Mouse (Mus musculus) kidney, adult 18-20 months (tissue): ENCODE results near the gene Prkar1a.
"Not testable (repeated sequence)": the region's sequence is repeated elsewhere in the genome, so short reads cannot be mapped to it uniquely, and the experiment has no call there.

Experiments used
- DNase-seq: peaks from one replicate; pipeline ENCODE4 v3.0.0; 2021

The Prkar1a gene

DNA sequence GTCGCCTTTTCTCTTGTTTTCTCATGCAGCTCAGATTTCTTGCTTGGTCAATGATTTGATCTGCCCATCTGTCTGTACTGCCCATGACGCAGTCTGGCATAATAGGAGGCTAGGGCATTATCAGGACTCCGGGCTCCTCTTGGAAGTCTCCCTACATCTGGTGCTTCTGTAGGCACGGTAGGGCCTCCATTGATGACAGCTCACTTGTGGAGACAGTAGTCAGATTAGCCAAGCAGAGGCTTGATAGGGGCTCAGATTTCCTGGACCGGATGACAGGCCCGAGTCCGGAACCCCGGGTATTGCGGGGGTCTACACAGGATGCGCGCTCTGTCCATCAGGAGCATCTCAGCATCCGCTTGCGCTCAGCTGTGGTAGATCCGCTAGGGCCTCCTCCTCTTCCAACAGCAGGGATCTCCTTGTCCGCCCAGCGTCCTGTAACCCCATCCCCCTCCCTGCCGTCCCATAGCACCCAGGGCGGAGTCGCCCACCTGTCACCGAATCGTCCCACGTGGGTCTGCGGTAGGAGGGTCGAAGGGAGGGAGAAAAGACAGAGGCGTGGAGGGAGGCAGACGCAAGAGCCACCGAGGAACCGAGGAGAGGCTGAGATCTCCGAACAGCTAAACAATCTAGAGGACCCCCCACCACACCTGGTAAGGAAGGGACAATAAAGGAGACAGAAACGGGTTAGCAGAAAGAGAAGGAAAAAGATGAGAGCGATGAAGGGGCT, 933 bp downstream of the Prkar1a start:
- DNase-seq: peak; percentile 66

DNA sequence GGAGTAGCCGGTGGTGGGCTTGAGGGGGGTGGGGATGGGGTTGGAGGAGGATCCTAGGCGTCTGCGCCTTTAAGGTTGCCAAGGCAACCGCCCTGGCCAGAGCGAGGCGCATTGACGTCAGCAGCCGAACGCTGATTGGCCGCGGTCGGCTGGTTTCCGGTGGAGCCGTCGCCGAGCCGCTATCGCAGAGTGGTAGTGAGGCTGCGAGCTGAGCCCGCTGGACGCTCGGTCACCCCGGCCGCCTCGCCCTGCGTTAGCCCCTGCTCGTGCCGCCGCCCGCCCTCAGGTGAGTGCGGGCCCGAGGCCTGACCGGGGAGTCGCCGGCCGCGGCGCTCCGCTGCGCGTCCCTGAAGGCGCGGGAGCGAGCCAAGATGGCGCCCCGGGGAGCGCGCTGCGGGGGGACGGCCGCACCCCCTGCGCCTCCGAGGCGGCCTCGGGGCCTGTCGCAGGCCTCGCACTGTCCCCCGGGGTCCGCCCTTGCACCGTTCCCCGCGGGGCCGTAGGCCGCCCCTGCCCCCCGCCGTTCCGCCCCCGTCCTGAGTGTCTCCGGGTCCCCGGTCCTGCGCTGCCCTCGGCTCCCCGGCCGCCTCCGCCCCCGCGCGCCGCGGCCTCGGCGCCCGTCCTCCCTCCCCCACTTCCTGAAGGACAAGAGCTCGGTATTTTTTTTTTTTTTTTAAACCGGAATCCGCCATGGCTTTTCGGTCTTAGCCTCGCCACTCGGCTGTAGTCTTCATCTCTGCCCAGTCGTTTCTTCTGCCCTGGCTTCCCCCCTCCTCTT, 1.8 kb downstream of the Prkar1a start:
- peak; percentile 94 for DNase-seq

DNA sequence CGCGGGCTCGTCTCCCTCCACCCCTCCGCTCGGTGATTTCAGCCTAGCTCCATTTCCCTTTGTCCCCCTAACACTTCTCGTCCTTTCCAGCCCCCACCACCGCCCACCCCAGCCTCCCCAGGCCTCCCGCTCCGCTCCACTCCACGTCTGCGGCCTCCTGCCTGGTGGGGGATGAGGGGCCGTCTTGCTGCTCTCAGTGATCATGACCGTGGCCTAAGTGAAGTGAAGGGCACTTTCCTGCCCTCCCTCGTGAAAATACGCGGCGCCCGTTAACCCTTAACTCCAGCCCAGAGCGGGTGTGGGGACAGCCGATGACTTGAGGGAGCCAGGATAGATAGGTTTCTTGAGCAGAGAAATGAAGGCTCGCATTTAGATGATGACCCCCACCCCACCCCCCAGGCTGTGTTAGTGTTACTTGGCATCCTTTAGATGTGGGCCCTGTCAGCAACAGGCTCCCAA, 2.4 kb downstream of the Prkar1a start:
- peak; percentile 60 for DNase-seq

DNA sequence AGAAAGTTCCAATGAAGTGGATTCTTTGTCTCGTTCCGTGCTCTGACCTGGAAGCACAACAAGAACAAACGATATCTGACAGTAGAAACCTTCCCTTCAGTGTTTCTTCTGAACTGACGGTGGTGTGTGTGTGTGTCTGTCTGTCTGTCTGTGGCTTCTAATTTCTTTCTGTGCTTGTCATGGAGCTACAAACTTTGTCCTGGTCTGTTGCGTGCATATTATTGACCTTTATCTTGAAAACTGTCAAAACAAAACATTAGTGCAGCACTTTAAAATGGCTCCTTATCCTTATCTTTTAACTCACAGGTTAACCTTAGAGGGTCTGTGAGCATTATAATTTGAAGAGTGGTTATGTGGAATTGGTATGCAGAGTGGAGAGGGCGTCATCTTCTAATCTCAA, 3.3 kb downstream of the Prkar1a start:
- no peak for DNase-seq

DNA sequence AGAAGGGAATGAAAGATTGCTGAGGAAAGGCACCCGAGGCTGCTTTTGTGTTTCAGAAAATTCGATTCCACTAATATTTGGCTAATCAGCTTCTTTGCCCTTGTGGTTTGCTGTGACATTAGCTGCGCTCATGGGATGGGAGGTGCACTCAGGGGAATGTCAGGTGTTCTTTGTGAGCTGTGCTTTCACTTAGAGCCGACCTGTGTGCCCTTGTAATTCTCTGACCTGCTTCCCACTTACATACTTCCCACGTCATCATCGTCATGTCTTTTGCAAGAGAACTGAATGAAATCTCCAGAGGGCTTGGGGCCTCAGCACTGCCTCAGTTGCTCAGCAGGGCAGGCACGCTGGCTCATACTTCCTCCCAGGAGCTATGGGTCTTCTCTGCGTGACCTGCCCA, 4.0 kb downstream of the Prkar1a start:
- no peak for DNase-seq

DNA sequence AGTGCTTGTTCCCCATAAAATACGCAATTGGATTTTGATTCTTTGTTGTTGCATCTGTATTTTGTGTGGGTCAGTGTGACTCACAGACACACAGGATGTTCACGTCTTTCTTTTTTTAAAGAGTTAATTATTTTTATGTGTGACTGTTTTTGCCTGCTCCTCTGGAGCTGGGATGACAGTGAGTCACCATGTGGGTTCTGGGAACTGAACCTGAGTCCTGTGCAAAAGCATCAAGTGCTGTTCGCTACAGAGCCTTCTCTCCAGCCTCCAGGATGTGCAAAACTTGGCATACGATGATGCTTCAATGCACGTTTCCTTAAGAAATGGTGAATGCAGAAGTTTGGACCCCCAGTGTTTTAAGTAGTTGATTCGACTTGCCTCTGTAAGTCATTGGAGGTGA, 5.4 kb downstream of the Prkar1a start:
- no peak for DNase-seq

DNA sequence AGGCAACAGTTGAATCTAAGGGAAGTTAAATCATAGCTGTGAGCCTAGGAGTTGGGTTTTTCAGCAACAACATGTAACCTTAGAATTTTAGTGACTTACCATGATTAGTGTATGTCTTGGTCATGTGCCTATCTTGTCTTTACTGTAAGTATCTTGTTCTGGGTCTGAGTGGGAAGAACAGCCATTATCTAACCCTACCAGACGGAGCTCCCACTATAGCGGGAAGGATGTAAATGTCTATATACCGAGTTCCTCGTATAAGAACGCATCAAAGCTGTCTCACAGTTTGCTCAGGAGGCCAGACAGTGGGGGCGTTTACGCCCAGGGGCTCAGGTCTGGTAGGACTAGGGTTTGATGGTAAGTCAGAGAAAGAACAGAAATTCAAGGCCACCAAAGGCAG, 7.0 kb downstream of the Prkar1a start:
- no peak for DNase-seq

DNA sequence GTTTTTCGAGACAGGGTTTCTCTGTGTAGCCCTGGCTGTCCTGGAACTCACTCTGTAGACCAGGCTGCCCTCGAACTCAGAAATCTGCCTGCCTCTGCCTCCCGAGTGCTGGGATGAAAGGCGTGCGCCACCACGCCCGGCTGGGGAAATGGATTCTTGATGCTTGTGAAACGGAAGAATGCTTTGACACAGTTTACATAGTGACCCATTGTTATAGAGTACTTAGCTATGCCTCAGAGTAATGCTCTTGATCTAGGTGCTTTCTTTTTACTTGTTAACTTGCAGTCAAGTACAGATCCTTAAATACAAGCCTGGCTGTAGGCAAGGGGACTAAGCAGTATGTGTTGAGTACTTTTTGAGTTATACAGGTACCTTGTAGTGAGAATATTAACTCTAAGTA, 11.3 kb downstream of the Prkar1a start:
- DNase-seq: not testable (repeated sequence)

DNA sequence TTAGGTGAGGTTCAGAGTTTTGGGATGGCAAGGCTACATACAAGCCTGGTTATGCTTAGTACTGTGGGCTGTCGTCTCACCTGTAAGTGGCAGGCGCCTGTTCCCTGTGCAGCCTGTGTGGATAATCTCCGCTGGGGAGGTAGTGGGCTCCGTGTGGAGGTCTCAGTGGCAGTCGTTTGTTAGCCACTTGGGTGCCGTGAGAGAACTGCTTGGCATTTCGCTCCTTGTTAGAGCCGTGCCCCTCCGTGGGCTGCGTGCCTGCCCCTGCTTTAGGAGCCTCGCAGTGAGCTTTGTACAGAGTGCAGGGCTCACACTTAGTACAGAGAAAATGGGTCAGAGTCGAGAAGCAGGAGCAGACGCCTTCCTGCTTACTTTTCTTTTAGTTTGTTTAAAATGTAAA, 15.1 kb downstream of the Prkar1a start:
- DNase-seq: no peak

DNA sequence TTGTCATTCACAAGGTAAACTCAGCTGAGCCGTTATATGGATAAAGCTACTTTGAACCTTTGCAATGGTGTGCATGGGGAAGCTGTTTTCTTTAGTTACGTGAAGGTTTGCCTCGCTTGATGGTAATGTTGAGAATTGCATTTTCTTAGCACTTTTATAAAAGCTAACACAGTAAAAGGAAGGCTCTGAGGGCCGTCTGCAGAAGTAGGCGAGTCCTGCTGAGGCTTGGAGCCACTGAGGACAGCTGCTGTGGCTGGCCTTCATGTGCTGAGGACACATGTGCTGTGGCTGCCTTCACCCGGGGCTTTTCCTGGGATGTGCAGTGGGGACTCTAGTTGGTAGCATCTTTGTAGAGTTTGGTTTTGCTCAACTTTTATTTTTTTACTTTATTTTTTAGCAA, 16.2 kb downstream of the Prkar1a start:
- no peak for DNase-seq

DNA sequence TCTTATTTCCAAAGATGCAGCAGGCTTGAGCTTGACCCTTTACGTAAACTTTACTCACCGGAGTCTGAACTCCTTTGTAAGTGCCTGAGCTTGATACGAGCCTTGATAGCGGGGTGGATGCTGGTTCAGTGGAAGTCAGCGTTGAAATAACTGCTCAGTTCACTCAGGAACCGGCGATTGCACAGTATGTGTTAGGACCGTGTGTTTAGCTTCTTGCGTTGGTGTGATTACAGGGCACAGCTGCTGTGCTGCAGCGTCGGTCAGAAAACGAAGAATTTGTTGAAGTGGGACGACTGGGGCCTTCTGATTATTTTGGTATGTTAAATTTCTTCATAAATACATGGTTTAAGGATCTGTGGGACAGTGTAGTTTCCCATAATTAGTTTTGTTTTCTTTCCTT, 17.2 kb downstream of the Prkar1a start:
- DNase-seq: no peak

DNA sequence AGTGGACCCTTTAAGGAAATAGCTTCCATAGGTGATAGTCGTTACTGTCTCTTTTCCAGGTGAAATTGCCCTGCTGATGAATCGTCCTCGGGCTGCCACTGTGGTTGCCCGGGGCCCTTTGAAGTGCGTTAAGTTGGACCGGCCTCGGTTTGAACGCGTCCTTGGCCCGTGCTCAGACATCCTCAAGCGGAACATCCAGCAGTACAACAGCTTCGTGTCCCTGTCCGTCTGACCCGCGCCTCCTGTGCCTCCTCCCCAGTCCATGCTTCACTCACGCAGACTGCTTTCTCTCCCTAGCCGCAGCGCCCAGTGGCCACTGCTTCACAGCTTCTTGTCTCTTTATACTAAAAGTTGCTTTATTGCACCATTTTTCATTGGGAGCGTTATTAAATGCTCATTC, 18.2 kb downstream of the Prkar1a start:
- DNase-seq: no peak

DNA sequence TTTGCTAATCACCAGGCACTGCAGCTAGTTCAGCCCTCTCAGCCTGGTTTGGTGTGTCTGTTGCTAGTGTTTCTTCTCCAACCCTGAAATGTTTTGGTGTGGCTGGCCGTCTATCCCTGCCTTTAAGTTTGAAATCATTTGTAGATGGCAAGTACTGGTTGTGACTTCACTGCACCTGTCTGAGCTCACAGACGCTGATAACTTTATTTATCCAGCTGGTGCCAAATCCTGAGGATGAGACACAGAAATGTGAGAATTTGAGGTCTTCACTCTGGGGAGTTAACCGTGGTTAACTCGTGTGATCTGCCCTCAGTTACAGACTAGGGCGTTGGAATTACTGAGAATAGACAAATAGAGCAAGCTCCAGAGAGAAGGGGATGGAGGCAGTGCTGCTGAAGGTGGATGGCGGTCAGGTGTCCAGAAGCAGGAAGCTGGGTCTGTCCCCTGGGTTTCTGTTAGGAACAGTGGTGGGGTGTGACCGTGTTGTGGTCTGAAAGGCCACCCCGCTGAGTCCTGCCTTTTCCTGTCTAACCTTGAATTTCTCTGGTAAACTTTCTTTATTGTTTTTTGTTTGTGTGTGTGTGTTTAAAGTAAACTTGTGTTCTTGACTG, 19.0 kb downstream of the Prkar1a start:
- no peak for DNase-seq

DNA sequence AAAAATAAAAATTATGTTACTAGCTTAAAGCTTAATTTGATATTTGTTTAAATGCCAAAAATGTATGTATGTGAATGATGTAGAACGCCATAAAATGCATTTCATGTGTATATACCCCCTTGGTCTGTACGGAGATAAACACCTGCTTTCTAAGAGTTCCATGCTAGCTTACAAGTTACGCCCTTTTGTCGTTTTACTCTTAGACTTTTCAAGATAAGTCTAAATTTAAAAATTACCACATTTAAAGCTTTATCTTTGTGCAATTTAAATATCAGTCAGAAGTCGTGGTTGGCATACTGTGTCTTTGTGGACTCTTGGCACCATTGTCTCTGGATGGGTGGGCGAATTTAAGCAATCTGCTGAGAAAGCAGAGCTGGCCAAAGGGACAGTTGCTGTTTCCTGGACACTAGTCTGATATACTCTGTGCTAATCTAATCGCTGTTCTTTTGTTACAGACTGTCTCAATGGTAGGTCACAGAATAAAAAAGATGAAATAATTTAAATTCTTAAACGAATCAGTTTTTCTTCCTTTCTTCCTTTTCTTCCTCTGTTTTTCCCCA, 20.0 kb downstream of the Prkar1a start:
- no peak for DNase-seq

DNA sequence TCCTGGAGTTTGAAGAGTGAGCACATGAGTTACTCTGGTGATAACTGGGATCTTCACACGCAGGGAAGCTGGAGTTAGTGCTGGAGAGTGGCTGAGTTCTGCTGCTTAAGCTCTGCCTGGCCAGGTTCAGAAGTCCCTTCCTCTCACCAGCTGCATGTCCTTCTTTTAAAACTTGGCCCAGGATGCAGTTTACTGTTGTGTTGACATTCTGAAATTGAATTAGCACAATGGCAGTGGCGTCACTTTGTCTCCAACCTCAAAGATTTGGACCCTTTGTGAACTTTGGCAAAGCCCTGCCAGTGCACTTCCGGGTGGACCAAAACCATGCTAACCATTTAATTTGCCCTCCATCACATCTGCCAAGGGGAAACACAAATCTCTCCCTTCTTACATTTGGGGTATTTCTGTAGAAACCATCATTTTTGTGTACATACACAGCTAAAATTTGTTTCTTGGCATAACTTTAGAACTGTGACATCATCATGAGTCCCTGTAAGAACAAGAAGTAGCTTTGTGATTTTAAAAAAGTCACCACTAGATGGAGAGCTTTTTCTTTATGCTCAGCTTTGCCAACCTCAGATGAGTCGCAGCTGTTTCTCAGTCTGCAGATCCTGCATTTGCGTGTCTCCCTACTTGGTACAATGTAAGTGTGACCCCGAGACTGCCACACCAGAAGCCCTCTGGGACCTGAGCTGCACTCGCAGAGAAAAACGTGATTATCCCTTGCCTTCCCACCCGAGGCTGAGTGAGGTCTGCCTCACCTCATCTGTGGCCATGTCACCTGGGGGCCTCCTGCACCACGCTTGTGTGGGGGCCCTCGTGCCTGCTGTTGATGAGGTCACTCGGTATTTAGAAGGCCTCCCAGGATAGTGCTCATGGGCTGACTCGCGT, 21.1 kb downstream of the Prkar1a start:
- DNase-seq: peak; percentile 28

DNA sequence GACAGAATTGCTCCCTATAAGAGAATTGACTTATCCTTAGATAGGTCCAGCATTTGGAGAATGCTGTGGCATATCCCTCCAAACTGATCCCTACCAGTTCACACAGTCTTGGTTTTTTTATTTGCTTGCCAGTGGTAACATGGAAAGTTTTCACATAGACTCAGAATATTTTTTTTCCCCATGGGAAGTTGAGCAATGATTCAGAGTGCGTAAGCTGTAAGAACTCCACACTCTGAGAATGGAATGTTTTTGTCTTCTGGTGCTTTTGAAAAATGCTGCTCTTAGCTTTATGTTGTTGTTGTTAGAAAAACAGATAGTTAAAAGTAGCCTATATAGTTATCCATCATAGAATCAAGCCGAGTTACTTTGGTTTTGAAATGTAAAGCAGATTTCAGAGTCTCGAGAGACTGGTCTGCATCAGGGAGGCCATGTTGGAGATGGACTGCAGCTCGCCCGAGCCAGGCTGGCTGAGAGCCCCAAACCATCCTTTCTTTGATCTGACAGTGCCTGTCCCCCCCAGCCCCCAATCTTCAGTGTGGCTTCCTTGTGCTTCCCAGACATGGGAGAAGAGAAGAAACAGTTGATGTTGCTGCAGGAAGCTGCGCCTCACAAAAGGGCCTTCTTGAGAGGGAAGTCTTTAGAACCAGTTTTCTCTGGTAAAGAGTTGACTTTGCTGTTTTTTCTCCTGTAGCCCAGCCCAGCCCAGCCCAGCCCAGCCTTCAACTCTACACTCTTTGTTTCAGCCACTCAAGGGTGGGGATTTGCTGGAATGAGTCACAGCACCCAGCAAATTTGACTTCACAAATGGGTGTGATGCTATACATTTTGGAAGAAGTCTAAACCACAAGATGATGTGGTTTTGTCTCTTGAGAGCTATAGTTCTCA, 22.2 kb downstream of the Prkar1a start:
- DNase-seq: no peak

DNA sequence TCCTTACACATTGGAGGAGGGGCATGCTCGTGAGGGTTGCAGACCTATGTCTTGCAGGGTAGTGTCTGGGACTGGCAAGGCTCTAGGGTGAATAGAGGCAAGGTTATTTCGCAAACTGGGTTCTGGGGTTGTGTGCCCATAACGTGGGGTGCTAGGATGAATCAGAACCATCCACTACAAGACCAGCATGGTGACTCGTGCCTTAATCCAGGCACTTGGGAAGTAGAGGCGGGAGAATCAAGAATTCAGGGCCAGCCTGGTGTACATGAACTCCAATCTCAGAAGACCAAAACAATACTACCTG, 22.8 kb downstream of the Prkar1a start:
- DNase-seq: no peak

DNA sequence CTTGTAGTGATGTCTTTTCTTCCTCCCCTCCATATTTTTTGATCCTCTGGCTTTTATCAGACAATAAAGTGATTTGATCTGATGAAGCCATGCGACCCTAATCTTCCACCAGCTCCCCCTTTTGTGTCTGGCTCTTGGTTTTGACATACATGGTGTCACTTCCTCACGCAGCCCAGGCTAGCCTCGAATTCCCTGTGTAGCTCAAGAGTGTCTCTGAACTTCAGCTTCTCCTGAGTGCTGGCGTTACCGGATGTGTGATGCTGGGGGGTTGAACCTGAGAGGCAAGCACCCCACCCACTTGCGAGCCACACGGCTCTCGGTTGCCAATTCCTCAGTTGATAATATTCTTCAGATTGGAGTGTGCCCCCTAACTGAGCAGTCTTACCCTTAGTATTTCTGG, 23.2 kb downstream of the Prkar1a start:
- DNase-seq: no peak

DNA sequence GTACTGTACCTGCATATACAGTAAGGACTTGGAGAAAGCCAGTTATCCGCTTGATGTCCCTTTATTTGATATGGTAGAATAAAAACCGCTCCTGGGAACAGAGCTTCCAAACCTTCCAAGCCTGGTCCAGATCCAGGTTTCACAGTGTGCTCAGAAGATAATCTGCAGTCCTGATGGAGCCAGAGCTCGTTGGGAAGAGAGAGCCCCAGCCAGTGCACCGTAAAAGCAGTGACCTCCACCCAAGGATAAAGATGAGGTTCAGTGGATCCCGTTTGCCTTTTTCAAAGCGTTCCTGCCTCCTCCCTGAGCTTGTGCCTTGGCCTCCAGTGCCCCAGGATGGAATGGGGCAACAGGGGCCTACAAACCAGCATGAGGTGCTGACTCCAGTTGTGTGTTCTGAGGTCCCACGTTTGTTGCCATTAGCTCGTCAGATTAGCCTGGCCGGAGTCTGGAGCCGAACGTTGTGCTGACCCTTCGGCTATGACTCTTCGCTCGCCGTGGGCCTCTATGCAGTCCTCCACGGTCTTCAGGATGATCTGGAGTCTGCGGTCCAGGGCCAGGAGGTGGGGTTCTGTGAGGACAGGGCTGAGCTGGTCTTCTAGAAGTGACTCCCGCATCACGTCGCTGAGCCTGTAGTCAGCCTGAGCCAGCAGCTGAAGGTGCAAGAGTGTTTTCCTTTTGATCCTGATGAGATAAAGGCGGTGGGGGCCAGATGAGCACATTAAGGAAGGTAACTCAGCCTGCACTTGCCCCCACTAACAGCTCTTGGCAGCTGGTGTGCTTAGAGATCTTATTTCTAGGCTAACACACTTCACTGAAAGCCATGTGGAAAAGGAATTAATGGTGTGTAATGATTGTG, 23.9 kb downstream of the Prkar1a start:
- no peak for DNase-seq

DNA sequence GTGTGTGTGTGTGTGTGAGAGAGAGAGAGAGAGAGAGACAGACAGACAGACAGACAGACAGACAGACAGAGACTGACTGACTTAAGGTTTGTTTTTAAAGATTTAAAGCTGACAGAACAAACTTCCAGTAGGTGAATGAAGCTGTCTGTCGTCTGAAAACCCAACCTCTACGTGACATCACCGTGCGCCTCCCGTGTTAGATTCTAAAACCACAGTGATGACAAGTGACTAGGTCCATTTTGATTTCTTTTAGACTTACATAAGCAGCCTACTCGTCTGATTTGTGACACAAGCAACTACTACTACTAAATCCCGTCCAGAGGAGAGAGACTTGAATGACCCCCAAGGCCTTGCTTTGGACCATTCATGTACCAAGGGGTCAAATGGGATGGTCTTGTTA, 24.5 kb downstream of the Prkar1a start:
- no peak for DNase-seq

DNA sequence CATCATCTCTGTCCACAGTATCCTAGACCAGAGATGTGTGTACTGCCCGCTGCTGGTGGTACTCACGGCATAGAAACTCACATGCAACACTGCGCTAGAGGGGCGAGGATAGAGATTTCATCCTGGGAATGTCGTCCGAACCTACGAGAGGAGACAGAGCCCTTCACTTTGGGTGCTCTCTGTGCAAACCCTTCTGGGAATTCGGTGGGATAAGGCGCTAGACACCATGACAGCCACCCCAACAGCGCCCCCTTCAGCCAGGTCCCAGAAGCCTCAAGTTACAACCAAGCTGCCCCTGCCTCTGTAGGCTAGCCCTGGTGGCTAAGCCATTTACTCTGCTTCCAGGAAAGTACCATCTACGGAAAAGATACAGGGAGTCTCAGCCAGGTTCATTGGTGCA, 25.3 kb downstream of the Prkar1a start:
- no peak for DNase-seq
